Mouse (Mus musculus) lung, postnatal 4 days (tissue): ENCODE measurements around the gene Gm10490.

Source experiments
- DNase-seq, 2 experiments: peaks; one replicate each; pipeline ENCODE4 v3.0.0; 2021

The Gm10490 gene

DNA sequence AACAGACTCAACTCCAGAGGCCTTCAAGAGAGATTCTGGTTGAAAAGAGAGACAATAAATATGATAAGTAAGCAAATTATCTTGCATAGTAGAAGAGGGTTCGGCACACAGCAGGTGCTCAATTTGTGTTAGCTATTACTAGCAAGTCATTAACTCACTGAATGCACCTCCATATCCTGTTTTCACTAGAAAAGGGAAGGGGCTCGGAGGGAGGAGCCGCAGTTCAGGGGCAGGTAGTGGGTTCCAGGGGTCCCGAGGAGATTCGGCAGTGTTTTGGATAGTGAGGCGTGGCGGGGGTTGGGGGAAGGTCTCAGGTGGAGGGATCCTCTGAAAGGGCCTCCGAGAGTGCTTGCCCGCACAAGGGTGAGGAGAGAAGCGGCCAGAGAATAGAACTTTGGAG is 17.8 kb downstream of the Gm10490 start:
- no peak for DNase-seq

GRCm38 (mm10) chrX:7928270-7928790 is 19.0 kb downstream of the Gm10490 start, which contains the start of gene Eras:
Gene Eras, minus strand, starts transcription at chrX:7928607.
- no peak for DNase-seq

- no peak for DNase-seq
Measured at GRCm38 (mm10) chrX:7936874-7937273, 27.5 kb downstream of the Gm10490 start.

DNA sequence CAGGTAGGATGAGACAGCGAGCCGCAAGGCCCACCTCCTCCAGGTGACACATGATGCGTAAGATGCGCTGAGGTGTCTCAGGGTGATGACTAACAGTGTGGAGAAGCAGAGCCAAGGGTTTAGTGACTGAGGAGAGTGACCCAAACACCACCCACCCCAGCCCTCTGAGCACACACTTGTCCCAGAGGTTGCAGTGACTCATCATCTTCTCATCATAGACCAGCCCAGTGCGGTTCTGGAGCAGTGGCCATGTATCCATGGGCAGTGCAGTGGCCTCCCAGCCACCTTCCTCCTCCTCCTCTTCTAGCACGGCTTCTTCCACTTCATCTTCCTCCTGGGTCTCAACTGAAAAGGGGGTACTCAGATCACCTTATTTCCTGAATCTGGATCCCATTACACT is 28.3 kb downstream of the Gm10490 start:
- DNase-seq: no peak

- DNase-seq: no peak
Measured at GRCm38 (mm10) chrX:7945618-7946017, 36.3 kb downstream of the Gm10490 start.

GRCm38 (mm10) chrX:7947108-7947899 is 38.0 kb downstream of the Gm10490 start, which contains the start of gene Hdac6:
Gene Hdac6, minus strand, starts transcription at chrX:7947889.
- DNase-seq: no peak

DNA sequence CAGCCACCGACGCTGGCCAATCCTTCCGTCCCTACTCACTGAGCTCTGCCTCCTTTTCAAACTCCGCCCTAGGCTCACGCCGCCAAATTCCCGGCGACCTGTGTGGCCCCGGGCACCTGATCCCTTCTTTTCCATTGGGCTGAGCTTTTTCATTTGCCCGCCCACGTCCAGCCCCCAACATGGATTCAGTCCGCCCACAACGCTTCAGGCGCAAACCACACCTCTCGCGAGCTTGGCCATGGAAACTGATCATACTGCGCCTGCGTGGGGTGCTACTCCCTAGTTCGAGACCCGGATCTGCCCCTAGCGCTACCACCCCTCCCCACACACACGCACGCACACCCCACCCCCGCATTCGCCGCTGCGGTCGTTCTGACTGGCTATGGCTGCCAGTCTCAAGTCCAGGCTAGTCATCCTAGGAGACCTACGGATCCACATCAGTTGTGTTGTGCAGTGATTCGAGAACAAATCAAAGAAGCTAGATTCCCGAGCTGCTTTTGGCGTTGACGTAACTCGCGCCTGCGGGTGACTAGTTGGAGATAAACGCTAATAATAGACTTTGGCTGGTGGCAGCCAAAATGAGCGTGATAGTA is 38.7 kb downstream of the Gm10490 start:
- peak; percentile 93 to 97 for DNase-seq

DNA sequence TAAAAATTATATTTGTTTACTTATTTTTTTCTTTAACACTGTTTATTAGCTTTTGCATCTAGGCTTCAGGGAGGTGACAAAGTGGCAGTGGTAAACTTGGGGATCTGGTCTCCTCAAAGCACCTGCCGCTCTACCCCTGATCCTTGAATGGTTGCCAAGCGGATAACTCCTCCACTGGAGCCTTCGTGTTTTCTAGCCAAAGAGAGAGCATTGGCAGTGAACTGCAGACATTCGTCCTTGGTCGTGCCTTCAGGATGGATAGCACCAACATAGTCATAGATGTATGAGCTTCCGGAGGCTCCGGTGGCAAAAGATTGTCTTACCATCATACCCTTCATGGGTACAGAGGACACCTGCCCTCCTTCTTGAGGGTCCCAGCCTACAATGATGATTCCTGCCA is 40.7 kb downstream of the Gm10490 start:
- DNase-seq: no peak

- DNase-seq: no peak
Measured at GRCm38 (mm10) chrX:7958868-7959267, 49.5 kb downstream of the Gm10490 start.
